Mouse (Mus musculus) adrenal gland, postnatal 25 days (tissue): ENCODE results near the gene Pcnx. TPM values are rescaled to one million over a fixed set of nuclear protein-coding genes. Genes with fewer than 3 reads are reported as not detected.

Source experiments
- DNase-seq: peaks from one replicate; pipeline ENCODE4 v3.0.0; 2021; ENCODE audit warnings: mixed read lengths
- long read RNA-seq: library from polyadenylated mRNA; stranded (forward); transcript quantifications from one replicate; pipeline ENCODE4 v2.0.0, GENCODE M21; 2021
- total RNA-seq: library from RNA; stranded (reverse); gene quantifications from 2 replicates; pipeline ENCODE4 v1.2.3, GENCODE M21; 2021

The Pcnx gene
- 64.0 and 72.0 TPM in 2 replicates for total RNA-seq
- long read RNA-seq, partial matches to known transcripts = 11 of 12 reads
- long read RNA-seq, other reads (novel, unspliced or antisense) = 1 of 12 reads

GRCm38 (mm10) chr12:81859351-81860307, at the start of gene Pcnx:
Gene Pcnx (plus strand): TSS chr12:81860023.
- peak; percentile 94 for DNase-seq

DNA sequence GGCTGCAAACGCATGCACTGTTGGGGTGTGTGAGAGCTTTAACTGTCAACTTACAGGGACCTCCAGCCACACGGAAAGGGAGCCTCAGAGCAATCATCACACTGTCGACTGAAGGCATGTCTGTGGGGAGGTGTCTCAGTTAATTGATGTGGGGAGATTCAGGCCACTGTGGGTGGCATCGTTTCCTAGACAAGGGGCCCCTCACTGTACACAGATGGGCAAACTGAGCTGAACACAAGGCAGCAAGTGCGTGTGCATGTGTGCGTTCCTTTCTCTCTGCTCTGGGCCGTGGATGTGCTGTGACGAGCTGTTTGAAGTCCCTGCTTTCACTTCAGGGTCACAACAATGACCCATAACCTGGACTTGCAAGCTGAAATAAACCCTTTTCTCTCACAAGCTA, 49.4 kb upstream of the Pcnx start:
- no peak for DNase-seq

- DNase-seq = no peak
Measured at GRCm38 (mm10) chr12:81814742-81815141, 45.1 kb upstream of the Pcnx start.

DNA sequence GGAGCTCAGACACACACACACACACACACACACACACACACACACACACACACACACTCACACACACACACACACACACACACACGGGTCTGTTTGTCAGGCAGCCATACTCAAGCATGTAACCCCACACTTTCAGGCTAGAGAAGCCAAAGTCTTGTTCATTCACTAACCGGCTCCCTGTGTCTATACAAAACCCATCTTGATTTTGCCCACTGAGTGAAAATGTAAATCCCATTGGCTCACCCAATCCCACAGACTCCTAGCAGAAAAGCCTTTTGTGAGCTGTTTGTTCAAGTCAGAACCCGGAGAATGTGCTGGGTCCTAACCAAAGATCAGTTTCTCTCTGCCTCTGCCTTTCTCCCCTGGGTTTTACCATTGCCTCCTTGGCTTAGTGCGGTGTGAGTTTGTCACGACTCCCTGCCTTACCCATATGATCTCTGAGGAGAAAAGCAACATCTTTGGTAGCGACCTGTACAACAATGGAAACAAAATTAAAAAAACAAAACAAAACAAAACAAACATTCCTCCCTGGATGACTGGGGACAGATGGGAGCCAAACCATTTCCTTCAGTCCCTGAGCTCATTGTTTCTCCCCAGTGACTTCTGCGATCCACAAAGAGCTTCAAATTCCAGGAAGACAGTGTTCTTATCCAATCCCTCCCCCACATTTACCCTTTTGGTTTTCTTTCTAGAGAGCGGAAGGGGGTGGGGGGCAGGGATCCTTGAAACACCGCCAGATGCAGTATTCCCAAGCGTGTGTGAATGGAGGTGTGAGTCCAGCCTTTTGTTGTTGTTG, 43.3 kb upstream of the Pcnx start:
- no peak for DNase-seq

- no peak for DNase-seq
Measured at GRCm38 (mm10) chr12:81817126-81817505, 42.7 kb upstream of the Pcnx start.

DNA sequence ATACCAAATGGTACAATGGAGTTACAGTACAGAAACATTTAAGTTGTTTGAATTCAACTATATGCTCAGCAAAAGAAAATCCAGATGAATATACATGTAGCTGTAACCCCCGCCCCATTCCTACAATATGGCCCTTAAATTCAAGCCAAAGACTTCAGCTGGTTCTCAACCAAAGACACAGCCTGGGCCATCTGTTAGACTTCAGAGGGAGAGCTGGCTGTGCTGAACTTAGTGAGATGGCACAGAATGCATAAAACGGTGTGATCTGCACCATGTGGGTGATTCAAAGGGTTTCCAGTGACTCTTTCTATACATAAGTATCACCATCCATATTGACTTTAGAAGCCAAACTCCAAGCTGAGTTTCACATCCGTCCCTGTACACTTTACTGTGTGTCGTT, 39.1 kb upstream of the Pcnx start:
- no peak for DNase-seq

GRCm38 (mm10) chr12:81822176-81822575, 37.6 kb upstream of the Pcnx start:
- no peak for DNase-seq

DNA sequence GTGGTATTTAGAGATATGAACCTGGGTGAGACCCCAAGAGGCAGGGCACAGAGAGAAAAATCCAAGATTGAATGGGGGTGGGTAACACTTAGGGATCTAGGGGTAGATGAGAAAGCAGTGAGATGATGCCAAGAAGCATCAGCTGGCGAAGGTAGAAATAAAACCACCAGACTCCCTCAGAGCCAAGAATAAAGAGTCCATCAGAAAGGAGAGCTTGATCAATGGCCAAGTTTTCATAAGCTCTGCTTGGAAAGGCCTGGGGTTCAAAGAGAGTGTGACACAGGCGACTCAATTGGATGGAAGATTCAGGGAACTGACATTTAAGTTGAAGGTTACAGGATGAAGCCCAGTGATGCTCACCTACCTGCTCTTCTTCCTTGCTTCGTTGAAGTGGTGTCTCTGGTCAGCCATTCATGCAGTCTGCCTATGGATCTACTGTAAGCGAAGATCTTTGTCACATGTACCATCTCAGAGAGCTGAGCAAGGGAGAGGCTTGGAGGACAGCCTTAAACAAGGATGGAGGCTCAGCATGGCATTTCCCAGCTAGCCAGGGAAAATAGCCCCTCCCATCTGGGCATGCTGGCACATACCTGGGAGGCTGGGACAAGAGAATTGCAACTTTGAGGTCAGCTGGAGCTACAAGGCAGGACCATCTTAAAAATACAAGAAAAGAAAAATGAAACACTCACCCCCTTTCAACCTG, 36.9 kb upstream of the Pcnx start:
- DNase-seq = no peak

DNA sequence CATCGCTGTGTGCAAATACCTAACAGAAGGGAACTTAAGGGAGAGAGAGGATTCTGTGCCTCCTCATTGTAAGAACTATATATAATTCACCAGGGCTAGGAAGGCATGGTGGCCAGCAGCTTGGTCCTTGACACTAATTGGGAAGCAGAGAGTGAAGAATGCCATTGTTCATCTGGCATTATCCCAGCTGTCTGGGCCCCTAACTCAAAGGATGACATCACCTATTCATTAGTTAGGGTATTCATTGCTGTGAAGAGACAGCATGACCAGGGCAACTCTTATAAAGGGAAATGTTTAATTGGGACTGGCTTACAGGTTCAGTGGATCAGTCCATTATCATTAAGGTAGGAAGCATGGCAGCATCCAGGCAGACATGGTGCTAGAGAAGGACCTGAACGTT, 31.5 kb upstream of the Pcnx start:
- DNase-seq = no peak

DNA sequence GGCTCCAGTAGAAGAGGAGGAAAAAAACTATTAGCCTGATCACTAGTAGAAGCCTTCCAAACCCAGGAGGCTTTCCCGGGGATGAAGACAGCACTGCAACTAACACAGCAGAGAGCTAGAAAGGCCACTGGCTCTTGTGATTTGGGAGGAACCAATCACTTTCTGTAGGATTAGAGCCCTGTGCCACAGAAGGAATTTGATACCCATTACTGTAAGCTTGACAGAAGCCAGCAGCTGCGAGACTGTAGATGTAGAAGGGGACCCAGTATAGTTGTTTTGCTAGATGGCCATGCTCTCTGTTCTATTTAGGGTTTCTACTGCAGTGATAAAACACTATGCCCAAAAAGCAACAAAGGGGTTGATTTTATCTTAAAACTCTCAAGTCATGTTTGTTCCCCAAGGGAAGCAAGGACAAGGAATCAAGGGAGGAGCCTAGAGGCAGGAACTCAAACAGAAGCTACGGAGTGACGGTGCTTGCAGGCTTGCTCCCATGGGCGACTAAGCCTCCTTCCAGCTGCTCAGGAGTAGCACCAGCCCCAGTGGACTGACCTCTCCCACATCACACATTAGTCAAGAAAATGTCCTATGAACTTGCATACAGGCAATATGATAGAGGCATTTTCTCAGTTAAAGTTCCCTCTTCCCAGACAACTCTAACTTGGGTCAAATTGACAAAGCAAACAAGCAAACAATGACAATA, 27.6 kb upstream of the Pcnx start:
- no peak for DNase-seq

- no peak for DNase-seq
Measured at GRCm38 (mm10) chr12:81833094-81833493, 26.7 kb upstream of the Pcnx start.

- DNase-seq = no peak
Measured at GRCm38 (mm10) chr12:81836162-81836561, 23.7 kb upstream of the Pcnx start.

- DNase-seq = no peak
Measured at GRCm38 (mm10) chr12:81837463-81837862, 22.4 kb upstream of the Pcnx start.

GRCm38 (mm10) chr12:81839663-81840062, 20.2 kb upstream of the Pcnx start:
- DNase-seq = no peak

- DNase-seq = no peak
Measured at GRCm38 (mm10) chr12:81841046-81841445, 18.8 kb upstream of the Pcnx start.

DNA sequence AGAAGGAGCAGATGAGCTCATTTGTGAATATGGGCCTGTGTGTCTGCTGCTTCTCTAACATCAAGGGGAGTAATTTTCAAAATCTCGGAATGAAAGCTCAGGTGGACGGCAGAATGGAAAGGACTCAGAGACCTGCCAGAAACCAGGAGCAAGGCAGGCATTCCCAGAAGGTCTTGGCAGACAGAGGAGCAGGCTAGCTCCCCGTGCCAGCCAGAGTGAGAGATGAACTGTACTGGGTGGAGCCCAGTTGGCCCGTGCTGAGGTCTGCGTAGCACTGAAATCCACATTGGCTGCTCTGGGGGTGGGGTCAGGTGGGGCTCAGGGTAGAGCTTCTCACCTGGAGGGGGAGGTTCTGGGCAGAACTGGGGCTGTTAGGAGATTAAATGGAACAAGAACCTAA, 16.3 kb upstream of the Pcnx start:
- DNase-seq = peak; percentile 20

GRCm38 (mm10) chr12:81844572-81844971, 15.3 kb upstream of the Pcnx start:
- no peak for DNase-seq

- DNase-seq = peak; percentile 31
Measured at GRCm38 (mm10) chr12:81844981-81845380, 14.8 kb upstream of the Pcnx start.

DNA sequence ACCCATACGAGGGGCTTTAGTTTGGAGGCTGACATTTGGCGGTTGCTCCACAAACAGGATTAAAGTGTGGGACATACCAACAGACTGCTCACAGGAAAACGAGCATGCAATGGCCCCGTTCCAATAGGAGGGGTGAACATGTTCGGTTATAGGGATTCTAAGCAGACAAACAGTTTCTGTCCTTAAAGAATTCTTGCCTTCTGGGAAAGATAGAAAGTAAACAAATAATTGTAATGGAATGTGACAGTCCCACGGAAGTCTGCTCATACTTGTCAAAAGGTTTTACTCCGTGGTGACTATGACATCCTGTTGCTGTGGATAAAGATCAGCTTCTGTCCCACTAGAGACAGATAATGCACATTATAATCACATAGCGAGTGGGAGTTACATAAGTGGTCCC, 10.2 kb upstream of the Pcnx start:
- DNase-seq = no peak

- no peak for DNase-seq
Measured at GRCm38 (mm10) chr12:81852551-81852950, 7.3 kb upstream of the Pcnx start.

GRCm38 (mm10) chr12:81852977-81853376, 6.8 kb upstream of the Pcnx start:
- no peak for DNase-seq

- DNase-seq = no peak
Measured at GRCm38 (mm10) chr12:81853543-81853942, 6.3 kb upstream of the Pcnx start.
